Mouse (Mus musculus) bone marrow macrophage, adult 2 months (primary cell): ENCODE results near the gene Sgcd.

ENCODE experiments used
- CTCF ChIP-seq: IDR thresholded peaks from 2 replicates; pipeline ENCODE4 v1.5.1; 2012; ENCODE audit warnings: low read depth, mild to moderate bottlenecking, low read length, moderate library complexity
- POLR2A ChIP-seq: IDR thresholded peaks from 2 replicates; pipeline ENCODE4 v1.6.1; 2012; ENCODE audit warnings: mild to moderate bottlenecking, low read depth, low read length, borderline replicate concordance

- TF ChIP-seq POLR2A, result no peak
- no peak for TF ChIP-seq CTCF
Measured at GRCm38 (mm10) chr11:47304702-47305450, 683.9 kb downstream of the Sgcd start.
